Mouse (Mus musculus): ENCODE results near the gene Pcmtd2. TPM values are rescaled to one million over a fixed set of nuclear protein-coding genes. Genes with fewer than 3 reads are reported as not detected.

Gene Pcmtd2
- polyA plus RNA-seq, 1 experiment from 2014 or later: 41.2 TPM

DNA sequence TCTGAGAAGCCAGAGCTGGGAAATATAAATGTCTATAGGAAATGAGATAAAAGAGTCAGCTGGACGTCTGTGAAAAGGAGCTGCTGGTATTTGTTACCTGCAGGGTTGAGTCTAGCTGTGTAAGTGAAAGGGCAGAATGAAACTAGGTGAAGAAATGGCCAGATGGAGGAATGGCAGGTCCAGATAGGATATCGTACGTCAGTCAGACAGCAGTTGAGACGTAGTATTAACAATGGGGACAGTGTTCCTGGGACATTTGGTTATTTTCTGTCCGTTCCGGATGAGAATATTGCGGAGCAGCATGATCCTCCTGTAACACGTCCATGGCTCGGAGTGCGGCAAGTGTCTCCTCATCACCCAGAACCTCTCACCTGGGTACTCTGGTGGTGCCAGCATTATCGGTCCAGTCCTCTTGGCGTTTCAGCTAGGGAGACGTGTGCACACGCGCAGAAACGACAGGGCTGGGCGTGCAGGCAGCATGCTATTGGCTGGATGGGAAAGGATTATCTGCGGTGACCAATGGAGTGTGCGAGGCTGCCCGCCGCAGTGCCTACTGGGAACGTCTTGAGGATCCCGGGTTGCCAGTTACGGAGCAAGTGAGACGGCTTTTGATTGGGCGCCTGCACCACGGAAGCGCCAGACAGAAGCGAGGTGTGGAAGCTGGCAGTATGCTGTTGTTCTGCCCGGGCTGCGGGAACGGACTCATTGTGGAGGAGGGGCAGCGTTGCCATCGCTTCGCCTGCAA is 26.3 kb downstream of the Pcmtd2 start, which contains the start of gene Polr3k:
Gene Polr3k (plus strand): TSS at position 547 of the 745 bp plus-strand sequence.
- H3K9ac ChIP-seq (ENCODE audit: low read length): peak within 1 kb of the TSS; percentile 81
- peak within 1 kb of the TSS; percentile 80 for H3K4me2 ChIP-seq (ENCODE audit: low read depth, low read length)
- H3K9me3 ChIP-seq (ENCODE audit: control insufficient read depth, low read length): no peaks in the 10 kb centered on the region
- no peaks in the 10 kb centered on the region for H3K27me3 ChIP-seq (ENCODE audit: control insufficient read depth, insufficient read depth, low read depth, low read length)
- H3K36me3 ChIP-seq (ENCODE audit: control insufficient read depth, insufficient read depth, low read length): peaks cover 3% of the 10 kb centered on the region
- peak within 1 kb of the TSS; percentile 85 for H3K4me3 ChIP-seq (ENCODE audit: low read length)
- peak within 1 kb of the TSS; percentile 80 for H3K27ac ChIP-seq (ENCODE audit: low read length)
- H3K4me1 ChIP-seq (replicated peaks; ENCODE audit: control insufficient read depth, insufficient read depth, low read length): peaks cover 13% of the 10 kb centered on the region
- WGBS: under 1% methylated on average over 35 of the region's 35 CpGs
- peak; percentile 100 for ATAC-seq (ENCODE audit: low read depth)

DNA sequence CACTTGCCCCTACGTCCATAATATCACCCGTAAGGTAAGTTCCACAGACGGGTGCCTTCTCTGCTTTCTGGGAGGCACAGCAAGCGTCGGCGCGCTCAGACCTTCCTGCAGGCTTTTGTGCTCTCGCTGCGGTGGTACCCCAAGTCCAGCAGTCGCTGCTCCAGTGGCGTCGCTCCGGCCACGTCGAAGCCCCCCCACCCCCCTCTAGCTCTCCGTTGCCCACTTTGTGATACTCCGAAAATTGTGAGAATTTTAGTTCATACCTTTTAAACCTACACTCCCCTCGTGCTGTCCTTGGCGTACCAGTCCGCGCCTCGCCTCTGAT is 26.8 kb downstream of the Pcmtd2 start:
- Histone ChIP-seq H3K4me1 (replicated peaks; ENCODE audit: control insufficient read depth, insufficient read depth, low read length) (peaks cover 13% of the 10 kb centered on the region), H3K27ac (ENCODE audit: low read length) (peak overlapping the region; percentile 80), H3K27me3 (ENCODE audit: control insufficient read depth, insufficient read depth, low read depth, low read length) (no peaks in the 10 kb centered on the region), H3K4me2 (ENCODE audit: low read depth, low read length) (peak overlapping the region; percentile 80), H3K4me3 (ENCODE audit: low read length) (peak overlapping the region; percentile 85), H3K36me3 (ENCODE audit: control insufficient read depth, insufficient read depth, low read length) (peaks cover 6% of the 10 kb centered on the region), H3K9me3 (ENCODE audit: control insufficient read depth, low read length) (no peaks in the 10 kb centered on the region), H3K9ac (ENCODE audit: low read length) (peak overlapping the region; percentile 81)
- peak; percentile 39; the same call in 1 of the 2 replicates for ATAC-seq (ENCODE audit: low read depth)
- WGBS: under 1% methylated on average over 22 of the region's 22 CpGs

DNA sequence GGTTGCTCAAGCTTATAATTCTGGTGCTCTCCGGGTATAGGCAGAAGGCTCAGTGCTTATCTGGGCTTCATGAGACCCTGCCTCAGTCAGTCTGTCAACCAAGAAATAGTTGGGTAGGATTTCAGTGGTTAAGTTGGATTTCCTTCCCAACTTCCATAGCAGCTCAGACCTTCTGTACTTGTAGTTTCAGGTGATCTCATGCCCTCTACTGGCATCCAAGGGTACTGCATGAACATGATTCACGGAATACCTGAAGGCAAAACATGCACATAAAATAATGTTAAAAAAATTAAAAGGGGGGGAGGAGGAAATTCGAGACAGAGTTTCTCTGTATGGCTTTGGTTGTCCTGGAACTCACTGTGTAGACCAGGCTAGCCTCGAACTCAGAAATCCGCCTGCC is 29.3 kb downstream of the Pcmtd2 start:
- no peak overlapping the region for H3K27ac ChIP-seq (ENCODE audit: low read length)
- 56% methylated on average over 5 of the region's 5 CpGs for WGBS
- no peak overlapping the region for H3K4me3 ChIP-seq (ENCODE audit: low read length)
- no peak overlapping the region for H3K9ac ChIP-seq (ENCODE audit: low read length)
- no peak for ATAC-seq (ENCODE audit: low read depth)
- no peaks in the 10 kb centered on the region for H3K27me3 ChIP-seq (ENCODE audit: control insufficient read depth, insufficient read depth, low read depth, low read length)
- no peaks in the 10 kb centered on the region for H3K9me3 ChIP-seq (ENCODE audit: control insufficient read depth, low read length)
- no peak overlapping the region for H3K4me2 ChIP-seq (ENCODE audit: low read depth, low read length)
- H3K4me1 ChIP-seq (replicated peaks; ENCODE audit: control insufficient read depth, insufficient read depth, low read length): peaks cover 13% of the 10 kb centered on the region
- peaks cover 12% of the 10 kb centered on the region for H3K36me3 ChIP-seq (ENCODE audit: control insufficient read depth, insufficient read depth, low read length)

DNA sequence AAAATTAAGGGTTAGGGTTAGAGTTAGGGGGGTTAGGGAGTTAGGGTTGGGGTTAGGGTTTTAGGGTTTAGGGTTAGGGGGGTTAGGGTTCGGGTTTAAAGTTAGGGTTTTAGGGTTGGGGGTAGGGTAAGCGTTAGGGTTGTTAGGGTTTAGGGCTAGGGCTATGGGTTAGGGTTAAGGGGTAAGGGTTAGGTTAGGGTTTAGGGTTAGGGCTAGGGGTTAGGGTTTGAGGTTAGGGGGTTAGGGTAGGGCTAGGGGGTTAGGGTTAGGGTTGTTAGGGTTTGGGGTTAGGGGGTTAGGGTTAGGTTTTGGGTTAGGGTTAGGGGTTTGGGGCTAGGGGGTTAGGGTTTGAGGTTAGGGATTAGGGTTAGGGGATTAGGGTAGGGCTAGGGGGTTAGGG is 33.4 kb downstream of the Pcmtd2 start:
- no peaks in the 10 kb centered on the region for H3K27me3 ChIP-seq (ENCODE audit: control insufficient read depth, insufficient read depth, low read depth, low read length)
- no peak overlapping the region for H3K9ac ChIP-seq (ENCODE audit: low read length)
- H3K27ac ChIP-seq (ENCODE audit: low read length): no peak overlapping the region
- H3K4me2 ChIP-seq (ENCODE audit: low read depth, low read length): no peak overlapping the region
- H3K36me3 ChIP-seq (ENCODE audit: control insufficient read depth, insufficient read depth, low read length): peaks cover 12% of the 10 kb centered on the region
- H3K4me1 ChIP-seq (replicated peaks; ENCODE audit: control insufficient read depth, insufficient read depth, low read length): no peaks in the 10 kb centered on the region
- 87% methylated on average over 2 of the region's 2 CpGs for WGBS
- H3K9me3 ChIP-seq (ENCODE audit: control insufficient read depth, low read length): no peaks in the 10 kb centered on the region
- ATAC-seq (ENCODE audit: low read depth): no peak; the same call in 1 of the 2 replicates
- H3K4me3 ChIP-seq (ENCODE audit: low read length): no peak overlapping the region

DNA sequence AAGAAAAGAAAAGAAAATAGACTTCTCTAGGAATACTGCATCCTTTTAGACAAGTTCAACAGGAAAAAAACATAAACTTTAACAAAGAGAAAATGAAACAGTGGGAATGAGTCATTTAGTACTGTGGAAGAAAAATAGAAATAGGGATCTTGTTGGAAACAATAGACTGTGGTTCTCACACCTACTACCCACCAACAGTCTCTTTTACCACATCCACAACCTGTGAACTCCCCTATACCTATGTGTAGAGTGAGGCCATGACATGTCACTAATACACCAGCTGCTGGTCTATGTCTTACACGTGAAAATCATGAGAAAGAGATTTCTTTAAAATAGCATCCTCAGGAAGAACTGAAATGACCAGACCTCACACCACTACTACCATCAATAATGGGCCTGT is 41.2 kb downstream of the Pcmtd2 start:
- Histone ChIP-seq H3K27me3 (ENCODE audit: control insufficient read depth, insufficient read depth, low read depth, low read length) (no peaks in the 10 kb centered on the region), H3K9ac (ENCODE audit: low read length) (no peak overlapping the region), H3K4me1 (replicated peaks; ENCODE audit: control insufficient read depth, insufficient read depth, low read length) (no peaks in the 10 kb centered on the region), H3K36me3 (ENCODE audit: control insufficient read depth, insufficient read depth, low read length) (no peaks in the 10 kb centered on the region), H3K27ac (ENCODE audit: low read length) (no peak overlapping the region), H3K9me3 (ENCODE audit: control insufficient read depth, low read length) (no peaks in the 10 kb centered on the region), H3K4me2 (ENCODE audit: low read depth, low read length) (no peak overlapping the region), H3K4me3 (ENCODE audit: low read length) (no peak overlapping the region)
- no peak for ATAC-seq (ENCODE audit: low read depth)
- WGBS: 70% methylated on average over 1 of the region's 1 CpGs

DNA sequence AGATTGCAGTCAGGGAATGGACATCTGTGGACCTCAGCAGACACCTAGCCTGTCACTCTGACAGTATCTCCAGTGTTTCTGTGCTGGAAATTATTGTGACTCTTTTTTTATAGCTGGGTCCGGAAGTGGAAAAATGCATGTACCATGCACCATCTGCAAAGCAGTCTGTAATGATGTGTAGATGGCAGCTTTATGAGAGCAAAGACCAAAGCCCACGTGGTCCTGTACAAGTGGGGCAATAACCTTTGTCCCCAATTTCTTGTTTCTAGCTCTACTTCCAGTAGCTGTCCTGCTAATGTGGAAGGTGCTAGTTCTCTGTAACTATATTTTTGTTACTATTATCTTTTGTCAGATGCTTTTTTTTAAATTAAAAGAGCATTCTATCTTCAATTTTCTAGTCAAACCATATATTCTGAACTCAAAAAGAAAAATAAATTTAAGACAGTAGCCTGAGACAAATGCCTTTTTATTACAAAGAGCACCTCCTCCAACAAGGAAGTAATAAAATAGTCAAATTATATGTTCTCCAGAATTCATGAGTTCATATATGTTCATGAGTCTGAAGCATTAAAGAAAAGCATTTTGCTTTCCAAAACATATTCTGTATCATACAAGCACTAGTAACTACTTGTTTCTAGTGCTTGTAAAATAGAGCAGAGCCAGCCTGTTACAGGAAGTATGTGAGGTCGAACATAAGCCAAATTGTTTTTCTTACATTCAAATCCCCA is 45.5 kb downstream of the Pcmtd2 start:
- no peak for ATAC-seq (ENCODE audit: low read depth)
- H3K4me1 ChIP-seq (replicated peaks; ENCODE audit: control insufficient read depth, insufficient read depth, low read length): no peaks in the 10 kb centered on the region

More for the DNA sequence above, 45.5 kb downstream of the Pcmtd2 start:
- H3K9ac ChIP-seq (ENCODE audit: low read length): no peak overlapping the region
- H3K27me3 ChIP-seq (ENCODE audit: control insufficient read depth, insufficient read depth, low read depth, low read length): no peaks in the 10 kb centered on the region
- H3K36me3 ChIP-seq (ENCODE audit: control insufficient read depth, insufficient read depth, low read length): no peaks in the 10 kb centered on the region
- WGBS: 68% methylated on average over 3 of the region's 3 CpGs
- no peaks in the 10 kb centered on the region for H3K9me3 ChIP-seq (ENCODE audit: control insufficient read depth, low read length)
- no peak overlapping the region for H3K4me2 ChIP-seq (ENCODE audit: low read depth, low read length)
- no peak overlapping the region for H3K4me3 ChIP-seq (ENCODE audit: low read length)
- H3K27ac ChIP-seq (ENCODE audit: low read length): no peak overlapping the region

Other genes starting within 250 kb of the Pcmtd2 start
- 59.1 and 59.3 TPM in 2 replicates for gene Prpf6, start 246.0 kb upstream of the Pcmtd2 start, polyA plus RNA-seq (2015; fragmentation: Nextera tagmentation; extraction: Ambion mirVana)
- 34.9 and 37.2 TPM in 2 replicates for gene Zfp512b, start 245.1 kb upstream of the Pcmtd2 start, polyA plus RNA-seq (2015; fragmentation: Nextera tagmentation; extraction: Ambion mirVana)
- gene Samd10, start 238.6 kb upstream of the Pcmtd2 start, polyA plus RNA-seq (2015; fragmentation: Nextera tagmentation; extraction: Ambion mirVana): 30.1 and 31.0 TPM in 2 replicates
- gene Gm29797, start 180.8 kb upstream of the Pcmtd2 start, polyA plus RNA-seq (2015; fragmentation: Nextera tagmentation; extraction: Ambion mirVana): 0.21 and 0.49 TPM in 2 replicates
- gene Sox18, start 166.2 kb upstream of the Pcmtd2 start, polyA plus RNA-seq (2015; fragmentation: Nextera tagmentation; extraction: Ambion mirVana): 84.1 and 84.8 TPM in 2 replicates
- 19.3 and 19.7 TPM in 2 replicates for gene Tcea2, start 157.5 kb upstream of the Pcmtd2 start, polyA plus RNA-seq (2015; fragmentation: Nextera tagmentation; extraction: Ambion mirVana)
- 59.8 and 63.4 TPM in 2 replicates for gene Rgs19, start 143.9 kb upstream of the Pcmtd2 start, polyA plus RNA-seq (2015; fragmentation: Nextera tagmentation; extraction: Ambion mirVana)
- not detected in 2 replicates for gene Lkaaear1, start 139.4 kb upstream of the Pcmtd2 start, polyA plus RNA-seq (2015; fragmentation: Nextera tagmentation; extraction: Ambion mirVana)
- 0.43 and 0.72 TPM in 2 replicates for gene Oprl1, start 122.8 kb upstream of the Pcmtd2 start, polyA plus RNA-seq (2015; fragmentation: Nextera tagmentation; extraction: Ambion mirVana)
- gene Myt1, start 74.5 kb upstream of the Pcmtd2 start, polyA plus RNA-seq (2015; fragmentation: Nextera tagmentation; extraction: Ambion mirVana): 0.06 and 0.10 TPM in 2 replicates
- gene Polr3k, start 26.5 kb downstream of the Pcmtd2 start, polyA plus RNA-seq (2015; fragmentation: Nextera tagmentation; extraction: Ambion mirVana): 63.4 and 68.5 TPM in 2 replicates
- not detected in 2 replicates for gene Gm14496, start 153.3 kb downstream of the Pcmtd2 start, polyA plus RNA-seq (2015; fragmentation: Nextera tagmentation; extraction: Ambion mirVana)

Measured in lung, embryonic 16.5 days (tissue).